Mouse (Mus musculus) heart, postnatal 4 days (tissue): Measurements from ENCODE around the gene Kcnk18. TPM values are rescaled to one million over a fixed set of nuclear protein-coding genes. Genes with fewer than 3 reads are reported as not detected.

ENCODE experiments used
- total RNA-seq, 2 experiments: library from RNA; stranded (reverse); gene quantifications; 2 replicates each; pipeline ENCODE4 v1.2.3; 2021

Kcnk18 gene
- total RNA-seq, 2 experiments from 2014 or later: not detected

Other genes with a start within 250 kb of the Kcnk18 start
- 1 to 10 TPM; 1.5 to 1.8 TPM for gene Shtn1, start 143.1 kb upstream of the Kcnk18 start, total RNA-seq
- not detected for gene Vax1, start 49.2 kb upstream of the Kcnk18 start, total RNA-seq
- 1 to 10 TPM; 2.0 to 2.5 TPM for gene Slc18a2, start 41.7 kb downstream of the Kcnk18 start, total RNA-seq
- gene Rps12-ps3, start 103.1 kb downstream of the Kcnk18 start, total RNA-seq: 100 to 1,000 TPM; 488 to 516 TPM
- gene Pdzd8, start 126.6 kb downstream of the Kcnk18 start, total RNA-seq: 10 to 100 TPM; 40.0 to 40.8 TPM
- gene Emx2, start 239.2 kb downstream of the Kcnk18 start, total RNA-seq: not detected